Mouse (Mus musculus) heart, embryonic 14.5 days (tissue): ENCODE measurements around the gene Galr2. TPM values are rescaled to one million over a fixed set of nuclear protein-coding genes. Genes with fewer than 3 reads are reported as not detected.

Experiments used
- ATAC-seq: fragments of 200-750 bp; cut with Nextera tagmentation; 2 replicates; pipeline ENCODE4 v1.8.0; 2017; ENCODE audit warnings: low read depth, moderate TSS enrichment; ENCODE audit not compliant: insufficient number of reproducible peaks, insufficient read depth, low FRiP score
- H3K27ac ChIP-seq, 2 experiments: fragments of 200-500 bp in 1 of 2; fragments of 300-500 bp in 1 of 2; sonication (generic) in 1 of 2; replicated peaks in 1 of 2; 2 replicates each; pipeline ENCODE4 v1.5.1; 2012 to 2014; ENCODE audit warnings: low read depth in 2 of 2, low read length in 2 of 2, control low read depth in 1 of 2, mild to moderate bottlenecking in 1 of 2, mixed read lengths in 1 of 2; ENCODE audit not compliant: control insufficient read depth in 1 of 2, insufficient read depth in 1 of 2
- H3K27me3 ChIP-seq: fragments of 300-500 bp; sonication (generic); 2 replicates; pipeline ENCODE4 v1.6.1; 2014; ENCODE audit warnings: mild to moderate bottlenecking, low read length, control low read depth; ENCODE audit not compliant: control insufficient read depth, insufficient read depth
- H3K36me3 ChIP-seq: fragments of 300-500 bp; sonication (generic); 2 replicates; pipeline ENCODE4 v1.6.1; 2014; ENCODE audit warnings: mild to moderate bottlenecking, control low read depth, low read length, mixed read lengths; ENCODE audit not compliant: control insufficient read depth, insufficient read depth
- H3K4me1 ChIP-seq, 2 experiments: fragments of 200-500 bp in 1 of 2; fragments of 300-500 bp in 1 of 2; sonication (generic) in 1 of 2; 2 replicates each; pipeline ENCODE4 v1.6.1; 2012 to 2014; ENCODE audit warnings: low read length in 2 of 2, control low read depth in 1 of 2, mixed read lengths in 1 of 2; ENCODE audit not compliant: control insufficient read depth in 2 of 2, insufficient read depth in 2 of 2
- H3K4me2 ChIP-seq: fragments of 300-500 bp; sonication (generic); 2 replicates; pipeline ENCODE4 v1.6.1; 2014; ENCODE audit warnings: mild to moderate bottlenecking, low read length
- H3K4me3 ChIP-seq, 2 experiments: fragments of 200-500 bp in 1 of 2; fragments of 300-500 bp in 1 of 2; sonication (generic) in 1 of 2; 2 replicates each; pipeline ENCODE4 v1.5.1; 2012 to 2014; ENCODE audit warnings: low read length in 2 of 2, mild to moderate bottlenecking in 2 of 2, control low read depth in 1 of 2, low read depth in 1 of 2, moderate library complexity in 1 of 2; ENCODE audit not compliant: control insufficient read depth in 1 of 2, insufficient read depth in 1 of 2
- H3K9ac ChIP-seq: fragments of 300-500 bp; sonication (generic); 2 replicates; pipeline ENCODE4 v1.6.1; 2014; ENCODE audit warnings: mild to moderate bottlenecking, low read length
- H3K9me3 ChIP-seq: fragments of 300-500 bp; sonication (generic); 2 replicates; pipeline ENCODE4 v1.6.1; 2016; ENCODE audit warnings: low read length, control low read depth; ENCODE audit not compliant: control insufficient read depth
- WGBS: fragments of 180-500 bp; shearing (Covaris S2); extraction: QIAGEN DNeasy Blood & Tissue Kit; methylation state at CpG from one replicate; pipeline ENCODE4 v1.1.7; 2014; 5-methylcytosine and 5-hydroxymethylcytosine counted together
- polyA plus RNA-seq: library from polyadenylated mRNA; unstranded; fragments of >200 nt; fragmentation: Nextera tagmentation; extraction: Ambion mirVana; gene quantifications from 2 replicates; pipeline ENCODE4 v1.2.1, GENCODE M21; 2014

The Galr2 gene
- polyA plus RNA-seq, 1 experiment from 2014 or later, result not detected

DNA sequence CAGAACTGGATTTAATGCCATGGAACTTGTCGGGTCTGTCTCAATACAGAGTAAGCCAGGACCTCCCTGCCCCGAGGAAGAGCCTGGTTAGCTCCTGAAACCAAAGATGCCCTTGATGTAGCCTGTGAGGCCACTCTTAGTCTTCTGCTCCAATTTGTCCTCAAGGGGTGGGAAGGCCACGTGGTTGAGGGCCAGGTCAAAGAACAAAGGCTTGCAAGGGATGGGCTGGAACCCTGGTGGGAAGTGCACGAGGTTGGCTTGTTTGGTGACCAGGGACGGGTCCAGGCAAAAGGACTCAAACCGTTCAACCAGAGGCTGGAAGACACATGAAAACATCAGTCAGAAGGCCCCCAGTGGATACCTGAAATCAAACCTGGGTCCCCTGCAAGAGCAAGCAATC, 35.1 kb upstream of the Galr2 start:
- no peaks in the 10 kb centered on the region for H3K9me3 ChIP-seq
- H3K27ac ChIP-seq, result no peak overlapping the region
- ATAC-seq, result no peak
- H3K4me1 ChIP-seq, result no peaks in the 10 kb centered on the region
- no peak overlapping the region for H3K9ac ChIP-seq
- no peak overlapping the region for H3K4me2 ChIP-seq
- no peaks in the 10 kb centered on the region for H3K27me3 ChIP-seq
- H3K36me3 ChIP-seq, result peaks cover 76% of the 10 kb centered on the region
- H3K4me3 ChIP-seq, result no peak overlapping the region
- 81% methylated on average over 6 of the region's 6 CpGs for WGBS

DNA sequence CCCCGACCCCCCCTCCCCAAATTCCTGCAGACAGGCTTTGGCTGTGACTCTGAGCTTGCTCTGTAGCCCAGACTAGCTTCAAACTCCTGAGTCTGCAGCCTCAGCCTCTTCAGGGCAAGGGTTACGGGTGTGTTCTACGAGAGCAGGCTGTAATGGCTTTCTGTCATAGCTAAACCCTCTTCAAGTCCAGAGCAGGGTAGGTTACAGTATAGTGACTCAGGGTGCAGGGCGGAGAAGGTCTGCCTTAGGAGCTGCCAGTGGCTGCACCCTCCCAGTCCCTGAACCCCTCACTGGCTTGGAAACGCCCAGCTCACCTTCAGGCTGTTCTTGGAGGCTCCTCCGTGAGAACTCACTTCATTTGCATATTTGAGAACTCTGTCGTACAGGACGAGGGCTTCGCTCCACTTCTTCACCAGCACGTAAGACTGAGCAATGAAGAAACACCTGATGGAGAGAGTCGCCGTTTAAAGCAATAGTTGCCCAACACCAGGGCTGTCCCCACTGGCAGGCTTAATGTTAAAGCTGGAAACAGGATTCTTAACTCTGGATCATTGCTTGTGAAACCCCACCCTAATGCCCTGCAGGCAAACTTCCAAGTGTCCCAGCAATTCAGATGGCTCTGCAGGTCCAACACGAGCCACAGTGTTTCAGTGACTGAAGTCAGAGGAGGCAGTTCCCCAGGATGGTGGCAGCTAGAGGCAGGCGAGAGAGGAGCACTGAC, 33.1 kb upstream of the Galr2 start:
- Histone ChIP-seq H3K27ac (no peak overlapping the region), H3K9ac (no peak overlapping the region), H3K36me3 (peaks cover 96% of the 10 kb centered on the region), H3K9me3 (no peaks in the 10 kb centered on the region), H3K27me3 (no peaks in the 10 kb centered on the region), H3K4me2 (no peak overlapping the region), H3K4me3 (no peak overlapping the region), H3K4me1 (peaks cover 6 to 8% of the 10 kb centered on the region in 2 experiments; a peak in 2 of 4 replicates)
- WGBS, result 85% methylated on average over 14 of the region's 14 CpGs
- ATAC-seq, result no peak

GRCm38 (mm10) chr11:116250898-116251297, 29.8 kb upstream of the Galr2 start:
- 57% methylated on average over 8 of the region's 8 CpGs for WGBS

DNA sequence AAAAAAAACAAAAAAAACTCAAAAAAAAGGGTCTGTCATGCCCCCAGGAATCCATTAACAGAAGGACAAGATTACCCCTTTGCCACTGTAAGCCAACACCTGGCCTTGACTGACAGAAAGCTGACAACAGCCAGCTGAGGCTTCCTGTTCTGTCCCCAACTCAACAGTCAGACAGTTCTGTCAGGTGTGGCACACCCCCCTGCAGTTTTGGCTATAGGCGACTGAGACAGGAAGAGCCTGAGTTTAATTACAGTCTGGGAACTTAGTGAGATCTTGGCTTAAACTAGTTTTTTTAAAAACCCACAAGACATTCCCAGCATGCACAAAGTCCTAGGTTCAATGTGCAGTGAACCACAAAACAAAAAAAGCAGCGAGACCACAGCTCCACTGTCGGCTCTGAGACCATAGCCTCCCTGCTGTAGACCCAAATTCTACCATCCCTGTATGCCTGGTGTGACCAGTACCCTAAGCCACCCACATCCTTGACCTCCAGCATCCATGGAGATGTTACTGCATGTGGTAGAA, 27.6 kb upstream of the Galr2 start:
- Histone ChIP-seq H3K9ac (no peak overlapping the region), H3K4me1 (peaks cover 6 to 8% of the 10 kb centered on the region in 2 experiments; a peak in 2 of 4 replicates), H3K27ac (no peak overlapping the region), H3K36me3 (peaks cover 100% of the 10 kb centered on the region), H3K4me3 (no peak overlapping the region), H3K9me3 (no peaks in the 10 kb centered on the region), H3K27me3 (no peaks in the 10 kb centered on the region), H3K4me2 (no peak overlapping the region)
- no peak for ATAC-seq
- 87% methylated on average over 3 of the region's 3 CpGs for whole genome bisulfite sequencing

More at GRCm38 (mm10) chr11:116250898-116251297, 29.8 kb upstream of the Galr2 start:
- Histone ChIP-seq H3K9ac (no peak overlapping the region; the same call in 1 of the 2 replicates), H3K27me3 (no peaks in the 10 kb centered on the region), H3K4me2 (no peak overlapping the region), H3K36me3 (peaks cover 100% of the 10 kb centered on the region), H3K9me3 (no peaks in the 10 kb centered on the region), H3K4me1 (peaks cover 6 to 8% of the 10 kb centered on the region in 2 experiments; a peak in 2 of 4 replicates), H3K4me3 (no peak overlapping the region), H3K27ac (0 out of 4 replicates have a peak overlapping the region, but pooled peaks of 1 of the 2 experiments have one; percentile 14)
- no peak for ATAC-seq

DNA sequence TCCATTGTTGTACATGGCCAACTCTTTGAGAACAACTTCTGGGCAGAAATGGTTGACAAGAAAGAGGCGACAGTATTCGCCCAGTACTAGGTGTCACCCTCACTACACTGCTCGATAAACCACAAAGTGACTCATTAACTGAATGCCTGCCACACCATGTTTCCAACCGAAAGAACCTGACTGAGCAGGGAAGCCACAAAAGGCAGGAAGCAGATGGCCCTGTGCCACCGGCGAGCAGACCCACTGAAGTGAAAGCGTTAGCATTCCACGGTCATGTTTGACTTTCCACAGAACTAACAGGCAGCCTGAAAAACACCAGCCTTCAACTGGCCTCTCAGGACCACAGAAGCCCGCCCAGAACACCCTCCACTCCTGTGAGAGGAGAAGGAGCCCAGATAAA, 26.1 kb upstream of the Galr2 start:
- Histone ChIP-seq H3K36me3 (peaks cover 100% of the 10 kb centered on the region), H3K27me3 (no peaks in the 10 kb centered on the region), H3K27ac (no peak overlapping the region), H3K9me3 (no peaks in the 10 kb centered on the region), H3K9ac (no peak overlapping the region), H3K4me3 (no peak overlapping the region), H3K4me1 (peaks cover 6 to 8% of the 10 kb centered on the region in 2 experiments; a peak in 2 of 4 replicates), H3K4me2 (no peak overlapping the region)
- WGBS, result 75% methylated on average over 9 of the region's 9 CpGs
- ATAC-seq, result no peak

DNA sequence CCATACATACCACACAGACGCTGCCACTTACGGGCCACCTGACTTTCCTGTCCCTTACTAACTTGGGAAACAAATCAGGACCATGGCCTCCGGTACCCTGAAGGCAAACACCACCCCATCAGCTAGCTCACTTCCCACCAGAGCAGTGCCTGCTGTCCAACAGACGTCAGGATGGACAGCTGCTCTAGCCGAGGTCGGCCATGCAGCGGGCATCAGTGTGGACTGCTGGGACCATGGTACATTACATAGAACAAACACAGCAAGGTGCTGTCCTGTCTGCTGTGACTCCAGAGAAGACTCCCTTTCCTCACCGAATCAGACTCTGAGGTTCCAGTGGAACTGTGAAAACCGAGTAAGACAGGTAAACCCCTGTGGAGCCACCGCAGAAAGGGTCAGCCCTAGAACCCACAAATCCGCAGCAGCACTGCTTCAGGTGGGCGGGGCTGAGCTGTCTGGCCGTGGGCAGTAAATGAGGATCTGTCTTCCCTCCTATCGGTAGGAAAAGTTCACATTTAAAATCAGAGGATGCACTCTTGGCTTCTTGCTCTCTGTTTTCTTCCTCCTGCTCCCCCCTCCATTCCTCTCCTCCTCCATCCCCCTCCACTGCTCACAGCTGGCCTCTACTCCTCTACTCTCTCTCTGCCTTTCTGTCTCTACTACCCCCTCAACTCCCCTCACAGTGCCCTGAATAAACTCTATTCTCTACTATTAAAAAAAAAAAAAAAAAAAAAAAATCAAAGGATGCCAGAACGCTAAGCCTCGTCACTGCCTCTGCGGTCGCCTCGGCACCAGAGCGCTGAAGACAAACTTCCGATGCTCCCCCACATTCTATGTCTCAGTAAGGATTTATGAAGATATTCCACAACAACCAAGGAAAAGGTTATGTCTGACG, 25.4 kb upstream of the Galr2 start:
- Histone ChIP-seq H3K27me3 (no peaks in the 10 kb centered on the region), H3K9ac (no peak overlapping the region), H3K9me3 (no peaks in the 10 kb centered on the region), H3K4me3 (no peak overlapping the region), H3K4me1 (peaks cover 6 to 8% of the 10 kb centered on the region in 2 experiments; a peak in 2 of 4 replicates), H3K4me2 (no peak overlapping the region), H3K27ac (no peak overlapping the region), H3K36me3 (peaks cover 100% of the 10 kb centered on the region)
- WGBS, result 86% methylated on average over 22 of the region's 22 CpGs
- ATAC-seq, result no peak

- H3K9me3 ChIP-seq, result no peaks in the 10 kb centered on the region
- H3K4me1 ChIP-seq, result peaks cover 5 to 6% of the 10 kb centered on the region in 2 experiments; a peak in 2 of 4 replicates
- H3K27me3 ChIP-seq, result no peaks in the 10 kb centered on the region
- no peak overlapping the region for H3K9ac ChIP-seq
- H3K4me3 ChIP-seq, result no peak overlapping the region
- no peak for ATAC-seq
- H3K36me3 ChIP-seq, result peaks cover 100% of the 10 kb centered on the region
- WGBS, result 81% methylated on average over 9 of the region's 9 CpGs
- H3K4me2 ChIP-seq, result no peak overlapping the region
- H3K27ac ChIP-seq, result no peak overlapping the region
Measured at GRCm38 (mm10) chr11:116255982-116256675, 24.6 kb upstream of the Galr2 start.
